Mouse (Mus musculus): ENCODE measurements around the gene Coq10a. TPM values are rescaled to one million over a fixed set of nuclear protein-coding genes. Genes with fewer than 3 reads are reported as not detected.

Coq10a gene
- total RNA-seq, 1 experiment = 8.2 TPM

GRCm38 (mm10) chr10:128385902-128386301 lies 17.1 kb upstream of the Coq10a start:
- TF ChIP-seq HCFC1 (IDR thresholded peaks at IDR 0.05; ENCODE audit: borderline replicate concordance, insufficient read depth, low read length) (no peak), ZC3H11A (IDR thresholded peaks at IDR 0.05; ENCODE audit: borderline replicate concordance, low read depth, low read length) (no peak), CHD2 (IDR thresholded peaks at IDR 0.05; ENCODE audit: low read depth, low read length) (no peak), MAFK (IDR thresholded peaks at IDR 0.05; ENCODE audit: insufficient read depth, low read depth, low read length) (no peak), ZNF384 (IDR thresholded peaks at IDR 0.05; ENCODE audit: low read depth, low read length) (no peak)

GRCm38 (mm10) chr10:128382482-128382881 lies 13.7 kb upstream of the Coq10a start:
- DNase-seq (ENCODE audit: low read depth, low spot score) = no peak
- in situ Hi-C loops (cut with MboI; ENCODE audit: low sequenced_read_pairs in 2 of 2, unreplicated experiment in 2 of 2) = no loop called here
- H3K9me3 ChIP-seq (ENCODE audit: control insufficient read depth, insufficient read depth, low read depth, low read length) = no peaks in the 10 kb centered on the region
- peaks cover 0 to 4% of the 10 kb centered on the region in 2 experiments; a peak in 1 of 4 replicates for H3K4me1 ChIP-seq (ENCODE audit: control insufficient read depth in 2 of 2, insufficient read depth in 2 of 2, low read length in 2 of 2, poor library complexity in 1 of 2)
- no peak overlapping the region for H3K4me3 ChIP-seq (ENCODE audit: insufficient read depth in 1 of 2, low read depth in 1 of 2, low read length in 2 of 2, poor library complexity in 1 of 2, severe bottlenecking in 1 of 2)
- TF ChIP-seq ZNF384 (IDR thresholded peaks at IDR 0.05; ENCODE audit: low read depth, low read length) = no peak
- TF ChIP-seq HCFC1 (IDR thresholded peaks at IDR 0.05; ENCODE audit: borderline replicate concordance, insufficient read depth, low read length) = no peak
- TF ChIP-seq ZC3H11A (IDR thresholded peaks at IDR 0.05; ENCODE audit: borderline replicate concordance, low read depth, low read length) = no peak
- peaks cover 56% of the 10 kb centered on the region for H3K36me3 ChIP-seq (ENCODE audit: control insufficient read depth, insufficient read depth, low read length, poor library complexity, severe bottlenecking)
- H3K27ac ChIP-seq (ENCODE audit: insufficient read depth, low read depth, low read length, poor library complexity, severe bottlenecking) = no peak overlapping the region
- H3K9ac ChIP-seq (ENCODE audit: insufficient read depth, low read depth, low read length, poor library complexity, severe bottlenecking) = no peak overlapping the region

More at GRCm38 (mm10) chr10:128385902-128386301, 17.1 kb upstream of the Coq10a start:
- H3K4me3 ChIP-seq (ENCODE audit: insufficient read depth in 1 of 2, low read depth in 1 of 2, low read length in 2 of 2, poor library complexity in 1 of 2, severe bottlenecking in 1 of 2) = no peak overlapping the region
- peaks cover 0 to 3% of the 10 kb centered on the region in 2 experiments; a peak in 1 of 4 replicates for H3K4me1 ChIP-seq (ENCODE audit: control insufficient read depth in 2 of 2, insufficient read depth in 2 of 2, low read length in 2 of 2, poor library complexity in 1 of 2)
- no peaks in the 10 kb centered on the region for H3K9me3 ChIP-seq (ENCODE audit: control insufficient read depth, insufficient read depth, low read depth, low read length)
- no peak overlapping the region for H3K27ac ChIP-seq (ENCODE audit: insufficient read depth, low read depth, low read length, poor library complexity, severe bottlenecking)
- in situ Hi-C loops (cut with MboI; ENCODE audit: low sequenced_read_pairs in 2 of 2, unreplicated experiment in 2 of 2) = no loop called here
- no peak for DNase-seq (ENCODE audit: low read depth, low spot score)
- H3K9ac ChIP-seq (ENCODE audit: insufficient read depth, low read depth, low read length, poor library complexity, severe bottlenecking) = no peak overlapping the region
- peaks cover 80% of the 10 kb centered on the region for H3K36me3 ChIP-seq (ENCODE audit: control insufficient read depth, insufficient read depth, low read length, poor library complexity, severe bottlenecking)

- TF ChIP-seq CHD2 (IDR thresholded peaks at IDR 0.05; ENCODE audit: low read depth, low read length) (no peak), MAFK (IDR thresholded peaks at IDR 0.05; ENCODE audit: insufficient read depth, low read depth, low read length) (no peak), ZC3H11A (IDR thresholded peaks at IDR 0.05; ENCODE audit: borderline replicate concordance, low read depth, low read length) (no peak), ZNF384 (IDR thresholded peaks at IDR 0.05; ENCODE audit: low read depth, low read length) (no peak), HCFC1 (IDR thresholded peaks at IDR 0.05; ENCODE audit: borderline replicate concordance, insufficient read depth, low read length) (no peak)
- Histone ChIP-seq H3K9ac (ENCODE audit: insufficient read depth, low read depth, low read length, poor library complexity, severe bottlenecking) (no peak overlapping the region), H3K27ac (ENCODE audit: insufficient read depth, low read depth, low read length, poor library complexity, severe bottlenecking) (no peak overlapping the region), H3K4me3 (ENCODE audit: insufficient read depth in 1 of 2, low read depth in 1 of 2, low read length in 2 of 2, poor library complexity in 1 of 2, severe bottlenecking in 1 of 2) (no peak overlapping the region), H3K9me3 (ENCODE audit: control insufficient read depth, insufficient read depth, low read depth, low read length) (no peaks in the 10 kb centered on the region), H3K36me3 (ENCODE audit: control insufficient read depth, insufficient read depth, low read length, poor library complexity, severe bottlenecking) (peaks cover 41% of the 10 kb centered on the region), H3K4me1 (ENCODE audit: control insufficient read depth in 2 of 2, insufficient read depth in 2 of 2, low read length in 2 of 2, poor library complexity in 1 of 2) (peaks cover 0 to 4% of the 10 kb centered on the region in 2 experiments; a peak in 1 of 4 replicates)
- no peak for DNase-seq (ENCODE audit: low read depth, low spot score)
- in situ Hi-C loops (cut with MboI; ENCODE audit: low sequenced_read_pairs in 2 of 2, unreplicated experiment in 2 of 2) = no loop called here
Observed at GRCm38 (mm10) chr10:128380565-128380964, 11.8 kb upstream of the Coq10a start.

GRCm38 (mm10) chr10:128379260-128379659 lies 10.5 kb upstream of the Coq10a start:
- Histone ChIP-seq H3K27ac (ENCODE audit: insufficient read depth, low read depth, low read length, poor library complexity, severe bottlenecking) (no peak overlapping the region), H3K4me3 (ENCODE audit: insufficient read depth in 1 of 2, low read depth in 1 of 2, low read length in 2 of 2, poor library complexity in 1 of 2, severe bottlenecking in 1 of 2) (no peak overlapping the region), H3K9ac (ENCODE audit: insufficient read depth, low read depth, low read length, poor library complexity, severe bottlenecking) (no peak overlapping the region), H3K4me1 (ENCODE audit: control insufficient read depth in 2 of 2, insufficient read depth in 2 of 2, low read length in 2 of 2, poor library complexity in 1 of 2) (peaks cover 0 to 4% of the 10 kb centered on the region in 2 experiments; a peak in 1 of 4 replicates), H3K9me3 (ENCODE audit: control insufficient read depth, insufficient read depth, low read depth, low read length) (no peaks in the 10 kb centered on the region), H3K36me3 (ENCODE audit: control insufficient read depth, insufficient read depth, low read length, poor library complexity, severe bottlenecking) (peaks cover 36% of the 10 kb centered on the region)
- in situ Hi-C loops (cut with MboI; ENCODE audit: low sequenced_read_pairs in 2 of 2, unreplicated experiment in 2 of 2) = no loop called here
- TF ChIP-seq ZNF384 (IDR thresholded peaks at IDR 0.05; ENCODE audit: low read depth, low read length) (no peak), MAFK (IDR thresholded peaks at IDR 0.05; ENCODE audit: insufficient read depth, low read depth, low read length) (no peak), CHD2 (IDR thresholded peaks at IDR 0.05; ENCODE audit: low read depth, low read length) (no peak)
- DNase-seq (ENCODE audit: low read depth, low spot score) = no peak

GRCm38 (mm10) chr10:128378462-128378861 lies 9.7 kb upstream of the Coq10a start:
- TF ChIP-seq HCFC1 (IDR thresholded peaks at IDR 0.05; ENCODE audit: borderline replicate concordance, insufficient read depth, low read length) (no peak), MAFK (IDR thresholded peaks at IDR 0.05; ENCODE audit: insufficient read depth, low read depth, low read length) (no peak), ZC3H11A (IDR thresholded peaks at IDR 0.05; ENCODE audit: borderline replicate concordance, low read depth, low read length) (no peak), ZNF384 (IDR thresholded peaks at IDR 0.05; ENCODE audit: low read depth, low read length) (no peak), CHD2 (IDR thresholded peaks at IDR 0.05; ENCODE audit: low read depth, low read length) (no peak)
- Histone ChIP-seq H3K9me3 (ENCODE audit: control insufficient read depth, insufficient read depth, low read depth, low read length) (no peaks in the 10 kb centered on the region), H3K9ac (ENCODE audit: insufficient read depth, low read depth, low read length, poor library complexity, severe bottlenecking) (no peak overlapping the region), H3K4me1 (ENCODE audit: control insufficient read depth in 2 of 2, insufficient read depth in 2 of 2, low read length in 2 of 2, poor library complexity in 1 of 2) (peaks cover 0 to 4% of the 10 kb centered on the region in 2 experiments; a peak in 1 of 4 replicates), H3K4me3 (ENCODE audit: insufficient read depth in 1 of 2, low read depth in 1 of 2, low read length in 2 of 2, poor library complexity in 1 of 2, severe bottlenecking in 1 of 2) (no peak overlapping the region), H3K36me3 (ENCODE audit: control insufficient read depth, insufficient read depth, low read length, poor library complexity, severe bottlenecking) (peaks cover 29% of the 10 kb centered on the region), H3K27ac (ENCODE audit: insufficient read depth, low read depth, low read length, poor library complexity, severe bottlenecking) (no peak overlapping the region)
- in situ Hi-C loops (cut with MboI; ENCODE audit: low sequenced_read_pairs in 2 of 2, unreplicated experiment in 2 of 2) = no loop called here
- DNase-seq (ENCODE audit: low read depth, low spot score) = no peak
